Comparison of ENCODE assay signal across 9 mouse cellular contexts in genomic region chr8:70757523-70758307, GRCm38 (mm10). TPM values are rescaled to one million over a fixed set of nuclear protein-coding genes. Genes with fewer than 3 reads are reported as not detected.
DNase-seq lines count a peak whose midpoint lies in the region; ATAC-seq and TF ChIP-seq lines count a peak whose summit lies in the region.
"Had no signal": no experiment of that assay in that cellular context is flagged by ENCODE, and none has a peak within 500 bp of the region (broad histone marks: within the 10 kb centered on the region; RNA-seq: fewer than 3 reads in every experiment).

No protein-coding gene starts in this region.

- DNase-seq in forebrain, embryonic 11.5 days (ENCODE audit: low spot score), result peak; percentile 55
- DNase-seq in lung, postnatal 10 days, result peak; percentile 3
- DNase-seq in lung, adult 18-20 months, result no peak
- peak; percentile 64 for DNase-seq in embryo, embryonic 10.5 days (ENCODE audit: low spot score)
- peak; percentile 67 for DNase-seq in left cerebral cortex, postnatal 4 days
- no peak for DNase-seq in urinary bladder, postnatal 10 days (ENCODE audit: low spot score)

- no peak for TF ChIP-seq POLR2A in ES-Bruce4 (IDR thresholded peaks at IDR 0.05; ENCODE audit: insufficient read depth, low read length)

- H3K9ac ChIP-seq in forebrain, embryonic 11.5 days (ENCODE audit: low read length), result no peak overlapping the region
- no peak overlapping the region for H3K9ac ChIP-seq in forebrain, embryonic 12.5 days
- H3K9ac ChIP-seq in ES-Bruce4 (ENCODE audit: low read depth, poor library complexity, severe bottlenecking), result no peak overlapping the region

- H3K4me1 ChIP-seq in forebrain, embryonic 11.5 days (replicated peaks; ENCODE audit: control insufficient read depth, insufficient read depth, low read length), result peaks cover 6% of the 10 kb centered on the region; the same call in 1 of the 2 replicates
- peaks cover 44% of the 10 kb centered on the region for H3K4me1 ChIP-seq in forebrain, embryonic 12.5 days
- peaks cover 5% of the 10 kb centered on the region for H3K4me1 ChIP-seq in ES-Bruce4 (ENCODE audit: control insufficient read depth, insufficient read depth, low read length)

- ATAC-seq in forebrain, embryonic 11.5 days (replicated peaks; ENCODE audit: low FRiP score), result no peak
- no peak for ATAC-seq in forebrain, embryonic 12.5 days (ENCODE audit: low FRiP score)

- H3K9me3 ChIP-seq in forebrain, embryonic 11.5 days (ENCODE audit: control insufficient read depth, low read length), result no peaks in the 10 kb centered on the region
- no peaks in the 10 kb centered on the region for H3K9me3 ChIP-seq in forebrain, embryonic 12.5 days
- H3K9me3 ChIP-seq in ES-Bruce4 (replicated peaks; ENCODE audit: control insufficient read depth, insufficient read depth, low read length, poor library complexity, severe bottlenecking), result no peaks in the 10 kb centered on the region

- intact Hi-C loops in left cerebral cortex, postnatal 4 days (cut with DNase I), result no loop called here

- TF ChIP-seq EP300 in ES-Bruce4 (IDR thresholded peaks at IDR 0.05; ENCODE audit: insufficient read depth, low read depth, low read length), result no peak

- no peak overlapping the region for H3K4me2 ChIP-seq in forebrain, embryonic 11.5 days (ENCODE audit: low read depth, low read length, severe bottlenecking)
- no peak overlapping the region for H3K4me2 ChIP-seq in forebrain, embryonic 12.5 days

- H3K27me3 ChIP-seq in forebrain, embryonic 11.5 days (ENCODE audit: control insufficient read depth, insufficient read depth, low read length), result no peaks in the 10 kb centered on the region
- H3K27me3 ChIP-seq in forebrain, embryonic 12.5 days, result no peaks in the 10 kb centered on the region
- H3K27me3 ChIP-seq in ES-Bruce4 (ENCODE audit: control insufficient read depth, insufficient read depth, low read length, poor library complexity, severe bottlenecking), result no peaks in the 10 kb centered on the region

- no peaks in the 10 kb centered on the region for H3K36me3 ChIP-seq in forebrain, embryonic 11.5 days (ENCODE audit: control insufficient read depth, insufficient read depth, low read length)
- peaks cover 25% of the 10 kb centered on the region for H3K36me3 ChIP-seq in forebrain, embryonic 12.5 days (replicated peaks)
- peaks cover 6% of the 10 kb centered on the region for H3K36me3 ChIP-seq in ES-Bruce4 (ENCODE audit: control insufficient read depth, insufficient read depth, low read length, poor library complexity, severe bottlenecking)

- TF ChIP-seq CTCF in ES-Bruce4 (IDR thresholded peaks at IDR 0.05; ENCODE audit: low read depth, low read length), result peak; percentile 80

- 71% methylated on average over 22 of the region's 22 CpGs for WGBS in forebrain, embryonic 11.5 days
- WGBS in forebrain, embryonic 12.5 days, result 75% methylated on average over 22 of the region's 22 CpGs

- H3K4me3 ChIP-seq in forebrain, embryonic 11.5 days (ENCODE audit: low read depth, low read length), result no peak overlapping the region
- H3K4me3 ChIP-seq in forebrain, embryonic 12.5 days (replicated peaks), result no peak overlapping the region
- H3K4me3 ChIP-seq in ES-Bruce4 (ENCODE audit: low read depth, low read length), result no peak overlapping the region

- H3K27ac ChIP-seq in forebrain, embryonic 11.5 days (ENCODE audit: low read depth, low read length), result no peak overlapping the region
- no peak overlapping the region for H3K27ac ChIP-seq in forebrain, embryonic 12.5 days
- H3K27ac ChIP-seq in ES-Bruce4 (ENCODE audit: insufficient read depth, low read length), result no peak overlapping the region

RNA-seq across cellular contexts. Expression of gene Mpv17l2, which starts 3.0 kb away (rescaled TPM):
- 31.0 and 34.1 TPM in 2 replicates for polyA plus RNA-seq in forebrain, embryonic 11.5 days (2014; fragmentation: Nextera tagmentation; extraction: Ambion mirVana)
- polyA plus RNA-seq in forebrain, embryonic 12.5 days (2016; fragmentation: Nextera tagmentation; extraction: Ambion mirVana), result 33.2 and 34.5 TPM in 2 replicates
- 17.7 and 19.1 TPM in 2 replicates for polyA plus RNA-seq in ES-Bruce4 (2011; ENCODE audit: insufficient read depth, insufficient read length, low read depth, missing spikeins)
- 10 to 100 TPM; 31.7 to 32.6 TPM for total RNA-seq in left cerebral cortex, postnatal 4 days (2021)

RNA-seq across cellular contexts. Expression of gene Rab3a, which starts 3.2 kb away (rescaled TPM):
- 42.7 and 49.7 TPM in 2 replicates for polyA plus RNA-seq in forebrain, embryonic 11.5 days (2014; fragmentation: Nextera tagmentation; extraction: Ambion mirVana)
- 87.8 and 95.4 TPM in 2 replicates for polyA plus RNA-seq in forebrain, embryonic 12.5 days (2016; fragmentation: Nextera tagmentation; extraction: Ambion mirVana)
- 6.2 and 6.3 TPM in 2 replicates for polyA plus RNA-seq in ES-Bruce4 (2011; ENCODE audit: insufficient read depth, insufficient read length, low read depth, missing spikeins)
- 100 to 1,000 TPM; 414 to 476 TPM for total RNA-seq in left cerebral cortex, postnatal 4 days (2021)

RNA-seq across cellular contexts. Expression of gene Pik3r2, which starts 18.8 kb away (rescaled TPM):
- 58.9 and 61.6 TPM in 2 replicates for polyA plus RNA-seq in forebrain, embryonic 11.5 days (2014; fragmentation: Nextera tagmentation; extraction: Ambion mirVana)
- 72.7 and 79.1 TPM in 2 replicates for polyA plus RNA-seq in forebrain, embryonic 12.5 days (2016; fragmentation: Nextera tagmentation; extraction: Ambion mirVana)
- 20.1 and 25.1 TPM in 2 replicates for polyA plus RNA-seq in ES-Bruce4 (2011; ENCODE audit: insufficient read depth, insufficient read length, low read depth, missing spikeins)
- 100 to 1,000 TPM; 187 to 198 TPM for total RNA-seq in left cerebral cortex, postnatal 4 days (2021)

RNA-seq across cellular contexts. Expression of gene Pde4c, which starts 34.2 kb away (rescaled TPM):
- polyA plus RNA-seq in forebrain, embryonic 11.5 days (2014; fragmentation: Nextera tagmentation; extraction: Ambion mirVana), result 0.13 and 0.37 TPM in 2 replicates
- 0.14 and 0.17 TPM in 2 replicates for polyA plus RNA-seq in forebrain, embryonic 12.5 days (2016; fragmentation: Nextera tagmentation; extraction: Ambion mirVana)
- polyA plus RNA-seq in ES-Bruce4 (2011; ENCODE audit: insufficient read depth, insufficient read length, low read depth, missing spikeins), result 1.9 and 2.3 TPM in 2 replicates
- under 1 TPM; 0.56 to 0.66 TPM for total RNA-seq in left cerebral cortex, postnatal 4 days (2021)

RNA-seq across cellular contexts. Expression of gene Gm3336, which starts 39.4 kb away (rescaled TPM):
- not detected in 2 replicates for polyA plus RNA-seq in forebrain, embryonic 11.5 days (2014; fragmentation: Nextera tagmentation; extraction: Ambion mirVana)
- polyA plus RNA-seq in forebrain, embryonic 12.5 days (2016; fragmentation: Nextera tagmentation; extraction: Ambion mirVana), result not detected in 2 replicates
- polyA plus RNA-seq in ES-Bruce4 (2011; ENCODE audit: insufficient read depth, insufficient read length, low read depth, missing spikeins), result 0.99 and 2.5 TPM in 2 replicates
- not detected for total RNA-seq in left cerebral cortex, postnatal 4 days (2021)
- total RNA-seq: left cerebral cortex, postnatal 14 days had no signal

Comparison
In these comparisons a context has a peak if more than half of its experiments do, and no peak if none do; other contexts are left out.
1. DNase-seq: peak in forebrain, embryonic 11.5 days (single experiment), lung, postnatal 10 days (single experiment), embryo, embryonic 10.5 days (single experiment) and left cerebral cortex, postnatal 4 days (single experiment); none in lung, adult 18-20 months (0 of 2) and urinary bladder, postnatal 10 days (single experiment).